Mouse (Mus musculus): ENCODE results near the gene Col4a4. TPM values are rescaled to one million over a fixed set of nuclear protein-coding genes. Genes with fewer than 3 reads are reported as not detected.

Col4a4 gene
- polyA plus RNA-seq, 1 experiment from 2014 or later: 0.18 TPM

- no peak overlapping the region for H3K27ac ChIP-seq (ENCODE audit: low read length)
- no peak overlapping the region for H3K4me2 ChIP-seq (ENCODE audit: low read depth, low read length)
- no peak for ATAC-seq (ENCODE audit: low read depth)
- H3K4me1 ChIP-seq (ENCODE audit: control insufficient read depth, low read depth, low read length): no peaks in the 10 kb centered on the region
- 67% methylated on average over 4 of the region's 4 CpGs for WGBS (ENCODE audit: insufficient replicate concordance)
- no peaks in the 10 kb centered on the region for H3K27me3 ChIP-seq (ENCODE audit: control insufficient read depth, insufficient read depth, low read depth, low read length)
- no peak overlapping the region for H3K9ac ChIP-seq (ENCODE audit: low read depth, low read length)
- no peak overlapping the region for H3K4me3 ChIP-seq (ENCODE audit: low read depth, low read length)
- H3K36me3 ChIP-seq (ENCODE audit: control insufficient read depth, insufficient read depth): no peaks in the 10 kb centered on the region
- H3K9me3 ChIP-seq (replicated peaks; ENCODE audit: control insufficient read depth, low read length): no peaks in the 10 kb centered on the region
Observed at GRCm38 (mm10) chr1:82449851-82450250, 136.8 kb downstream of the Col4a4 start.

GRCm38 (mm10) chr1:82446049-82446448 lies 140.6 kb downstream of the Col4a4 start:
- Histone ChIP-seq H3K4me2 (ENCODE audit: low read depth, low read length) (no peak overlapping the region), H3K4me3 (ENCODE audit: low read depth, low read length) (no peak overlapping the region), H3K9me3 (replicated peaks; ENCODE audit: control insufficient read depth, low read length) (no peaks in the 10 kb centered on the region), H3K4me1 (ENCODE audit: control insufficient read depth, low read depth, low read length) (no peaks in the 10 kb centered on the region), H3K27me3 (ENCODE audit: control insufficient read depth, insufficient read depth, low read depth, low read length) (no peaks in the 10 kb centered on the region), H3K27ac (ENCODE audit: low read length) (no peak overlapping the region), H3K36me3 (ENCODE audit: control insufficient read depth, insufficient read depth) (no peaks in the 10 kb centered on the region), H3K9ac (ENCODE audit: low read depth, low read length) (no peak overlapping the region)
- ATAC-seq (ENCODE audit: low read depth): no peak
- 85% methylated on average over 7 of the region's 7 CpGs for WGBS (ENCODE audit: insufficient replicate concordance)

- H3K4me1 ChIP-seq (ENCODE audit: control insufficient read depth, low read depth, low read length): no peaks in the 10 kb centered on the region
- H3K27me3 ChIP-seq (ENCODE audit: control insufficient read depth, insufficient read depth, low read depth, low read length): no peaks in the 10 kb centered on the region
- H3K9ac ChIP-seq (ENCODE audit: low read depth, low read length): no peak overlapping the region
- H3K4me2 ChIP-seq (ENCODE audit: low read depth, low read length): no peak overlapping the region
- ATAC-seq (ENCODE audit: low read depth): no peak
- no peak overlapping the region for H3K27ac ChIP-seq (ENCODE audit: low read length)
- H3K36me3 ChIP-seq (ENCODE audit: control insufficient read depth, insufficient read depth): no peaks in the 10 kb centered on the region
- H3K9me3 ChIP-seq (replicated peaks; ENCODE audit: control insufficient read depth, low read length): no peaks in the 10 kb centered on the region
- WGBS (ENCODE audit: insufficient replicate concordance): 66% methylated on average over 4 of the region's 4 CpGs
- H3K4me3 ChIP-seq (ENCODE audit: low read depth, low read length): no peak overlapping the region
Observed at GRCm38 (mm10) chr1:82443517-82443916, 143.1 kb downstream of the Col4a4 start.

GRCm38 (mm10) chr1:82440123-82440522 lies 146.5 kb downstream of the Col4a4 start:
- WGBS (ENCODE audit: insufficient replicate concordance): 54% methylated on average over 1 of the region's 1 CpGs

GRCm38 (mm10) chr1:82437273-82437672 lies 149.4 kb downstream of the Col4a4 start:
- Histone ChIP-seq H3K4me2 (ENCODE audit: low read depth, low read length) (no peak overlapping the region), H3K9ac (ENCODE audit: low read depth, low read length) (no peak overlapping the region), H3K27me3 (ENCODE audit: control insufficient read depth, insufficient read depth, low read depth, low read length) (no peaks in the 10 kb centered on the region), H3K4me1 (ENCODE audit: control insufficient read depth, low read depth, low read length) (no peaks in the 10 kb centered on the region), H3K27ac (ENCODE audit: low read length) (no peak overlapping the region), H3K9me3 (replicated peaks; ENCODE audit: control insufficient read depth, low read length) (no peaks in the 10 kb centered on the region), H3K4me3 (ENCODE audit: low read depth, low read length) (no peak overlapping the region), H3K36me3 (ENCODE audit: control insufficient read depth, insufficient read depth) (no peaks in the 10 kb centered on the region)
- no peak for ATAC-seq (ENCODE audit: low read depth)
- WGBS (ENCODE audit: insufficient replicate concordance): 67% methylated on average over 3 of the region's 3 CpGs

More at GRCm38 (mm10) chr1:82440123-82440522, 146.5 kb downstream of the Col4a4 start:
- H3K4me3 ChIP-seq (ENCODE audit: low read depth, low read length): no peak overlapping the region
- H3K9ac ChIP-seq (ENCODE audit: low read depth, low read length): no peak overlapping the region
- H3K9me3 ChIP-seq (replicated peaks; ENCODE audit: control insufficient read depth, low read length): no peaks in the 10 kb centered on the region
- no peak overlapping the region for H3K27ac ChIP-seq (ENCODE audit: low read length)
- ATAC-seq (ENCODE audit: low read depth): no peak
- H3K4me1 ChIP-seq (ENCODE audit: control insufficient read depth, low read depth, low read length): no peaks in the 10 kb centered on the region
- no peak overlapping the region for H3K4me2 ChIP-seq (ENCODE audit: low read depth, low read length)
- no peaks in the 10 kb centered on the region for H3K27me3 ChIP-seq (ENCODE audit: control insufficient read depth, insufficient read depth, low read depth, low read length)
- no peaks in the 10 kb centered on the region for H3K36me3 ChIP-seq (ENCODE audit: control insufficient read depth, insufficient read depth)

GRCm38 (mm10) chr1:82433649-82434005 lies 153.0 kb downstream of the Col4a4 start:
- H3K4me1 ChIP-seq (ENCODE audit: control insufficient read depth, low read depth, low read length): no peaks in the 10 kb centered on the region
- no peak overlapping the region for H3K27ac ChIP-seq (ENCODE audit: low read length)
- ATAC-seq (ENCODE audit: low read depth): no peak
- H3K27me3 ChIP-seq (ENCODE audit: control insufficient read depth, insufficient read depth, low read depth, low read length): no peaks in the 10 kb centered on the region
- no peak overlapping the region for H3K9ac ChIP-seq (ENCODE audit: low read depth, low read length)
- WGBS (ENCODE audit: insufficient replicate concordance): 61% methylated on average over 5 of the region's 5 CpGs
- H3K36me3 ChIP-seq (ENCODE audit: control insufficient read depth, insufficient read depth): no peaks in the 10 kb centered on the region
- H3K9me3 ChIP-seq (replicated peaks; ENCODE audit: control insufficient read depth, low read length): no peaks in the 10 kb centered on the region
- no peak overlapping the region for H3K4me3 ChIP-seq (ENCODE audit: low read depth, low read length)
- H3K4me2 ChIP-seq (ENCODE audit: low read depth, low read length): no peak overlapping the region

- Histone ChIP-seq H3K9me3 (replicated peaks; ENCODE audit: control insufficient read depth, low read length) (no peaks in the 10 kb centered on the region), H3K9ac (ENCODE audit: low read depth, low read length) (no peak overlapping the region), H3K4me1 (ENCODE audit: control insufficient read depth, low read depth, low read length) (no peaks in the 10 kb centered on the region), H3K4me3 (ENCODE audit: low read depth, low read length) (no peak overlapping the region), H3K4me2 (ENCODE audit: low read depth, low read length) (no peak overlapping the region), H3K27me3 (ENCODE audit: control insufficient read depth, insufficient read depth, low read depth, low read length) (no peaks in the 10 kb centered on the region), H3K36me3 (ENCODE audit: control insufficient read depth, insufficient read depth) (no peaks in the 10 kb centered on the region), H3K27ac (ENCODE audit: low read length) (no peak overlapping the region)
- 71% methylated on average over 15 of the region's 15 CpGs for WGBS (ENCODE audit: insufficient replicate concordance)
- ATAC-seq (ENCODE audit: low read depth): no peak
Observed at GRCm38 (mm10) chr1:82432919-82433648, 153.6 kb downstream of the Col4a4 start.

GRCm38 (mm10) chr1:82429061-82429460 lies 157.6 kb downstream of the Col4a4 start:
- Histone ChIP-seq H3K36me3 (ENCODE audit: control insufficient read depth, insufficient read depth) (no peaks in the 10 kb centered on the region), H3K4me1 (ENCODE audit: control insufficient read depth, low read depth, low read length) (no peaks in the 10 kb centered on the region), H3K9ac (ENCODE audit: low read depth, low read length) (no peak overlapping the region), H3K27ac (ENCODE audit: low read length) (no peak overlapping the region), H3K4me2 (ENCODE audit: low read depth, low read length) (no peak overlapping the region), H3K27me3 (ENCODE audit: control insufficient read depth, insufficient read depth, low read depth, low read length) (no peaks in the 10 kb centered on the region), H3K4me3 (ENCODE audit: low read depth, low read length) (no peak overlapping the region), H3K9me3 (replicated peaks; ENCODE audit: control insufficient read depth, low read length) (no peaks in the 10 kb centered on the region)
- WGBS (ENCODE audit: insufficient replicate concordance): 46% methylated on average over 1 of the region's 1 CpGs
- no peak for ATAC-seq (ENCODE audit: low read depth)

- 78% methylated on average over 5 of the region's 5 CpGs for WGBS (ENCODE audit: insufficient replicate concordance)
- Histone ChIP-seq H3K4me3 (ENCODE audit: low read depth, low read length) (no peak overlapping the region), H3K9me3 (replicated peaks; ENCODE audit: control insufficient read depth, low read length) (no peaks in the 10 kb centered on the region), H3K27me3 (ENCODE audit: control insufficient read depth, insufficient read depth, low read depth, low read length) (no peaks in the 10 kb centered on the region), H3K4me2 (ENCODE audit: low read depth, low read length) (no peak overlapping the region), H3K36me3 (ENCODE audit: control insufficient read depth, insufficient read depth) (no peaks in the 10 kb centered on the region), H3K9ac (ENCODE audit: low read depth, low read length) (no peak overlapping the region), H3K27ac (ENCODE audit: low read length) (no peak overlapping the region), H3K4me1 (ENCODE audit: control insufficient read depth, low read depth, low read length) (no peaks in the 10 kb centered on the region)
- ATAC-seq (ENCODE audit: low read depth): no peak
Observed at GRCm38 (mm10) chr1:82427729-82428128, 158.9 kb downstream of the Col4a4 start.
